Mouse (Mus musculus): ENCODE results near the gene Denr. TPM values are rescaled to one million over a fixed set of nuclear protein-coding genes. Genes with fewer than 3 reads are reported as not detected.
A peak's percentile ranks its signal among the peaks of the same experiment; 100 is the strongest.

The Denr gene
- polyA plus RNA-seq, 1 experiment = 9.7 TPM

GRCm38 (mm10) chr5:123930508-123930989, 23.6 kb downstream of the Denr start, which contains the start of gene Ccdc62:
Gene Ccdc62 (plus strand): TSS chr5:123930679.
- TF ChIP-seq CTCF (IDR thresholded peaks at IDR 0.05; ENCODE audit: borderline replicate concordance, control insufficient read depth, extremely low read depth, insufficient read depth, low read length, poor library complexity) (peak; percentile 57; the same call in 1 of the 2 replicates), POLR2A (IDR thresholded peaks at IDR 0.05; ENCODE audit: control insufficient read depth, extremely low read depth, insufficient read depth, low read length, poor library complexity) (peak; percentile 98)
- H3K4me3 ChIP-seq (ENCODE audit: control insufficient read depth, insufficient read depth, low read length) = peak within 1 kb of the TSS; percentile 67
- peaks cover 5% of the 10 kb centered on the region; the same call in 1 of the 2 replicates for H3K4me1 ChIP-seq (replicated peaks; ENCODE audit: control insufficient read depth, insufficient read depth, low read length)
- under 1% methylated on average over 56 of the region's 56 CpGs for whole genome bisulfite sequencing
- no peak within 1 kb of the TSS; the same call in 1 of the 2 replicates for H3K27ac ChIP-seq (ENCODE audit: control insufficient read depth, insufficient read depth, low read length)
- peaks cover 13% of the 10 kb centered on the region for H3K36me3 ChIP-seq (ENCODE audit: control insufficient read depth, insufficient read depth, low read length)
- no peaks in the 10 kb centered on the region for H3K27me3 ChIP-seq (ENCODE audit: control insufficient read depth, insufficient read depth, low read length)
- DNase-seq = peak; percentile 90

DNA sequence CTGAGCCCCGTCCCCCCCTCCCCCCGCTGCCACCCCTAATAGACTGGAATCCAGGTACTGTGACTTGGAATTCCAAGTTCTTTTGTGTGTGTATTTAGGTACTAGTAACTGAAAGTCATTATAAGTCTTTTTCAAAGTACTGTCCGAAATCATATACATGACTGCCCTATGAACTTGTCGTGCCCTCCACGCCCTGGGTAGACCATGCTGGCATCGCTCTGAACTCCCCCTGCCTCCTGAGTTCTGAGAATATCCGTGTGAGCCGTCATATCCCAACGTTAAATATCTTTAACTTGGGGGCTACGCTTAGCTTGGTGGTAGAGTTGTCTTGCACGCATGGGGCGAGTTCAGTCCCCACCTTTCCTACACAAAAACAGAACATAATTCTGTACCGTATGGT, 24.2 kb downstream of the Denr start:
- DNase-seq = no peak
- Histone ChIP-seq H3K27ac (ENCODE audit: control insufficient read depth, insufficient read depth, low read length) (no peak overlapping the region), H3K27me3 (ENCODE audit: control insufficient read depth, insufficient read depth, low read length) (no peaks in the 10 kb centered on the region), H3K36me3 (ENCODE audit: control insufficient read depth, insufficient read depth, low read length) (peaks cover 13% of the 10 kb centered on the region), H3K4me1 (replicated peaks; ENCODE audit: control insufficient read depth, insufficient read depth, low read length) (peaks cover 5% of the 10 kb centered on the region; the same call in 1 of the 2 replicates), H3K4me3 (ENCODE audit: control insufficient read depth, insufficient read depth, low read length) (peak overlapping the region; percentile 67; the same call in 1 of the 2 replicates)
- 41% methylated on average over 13 of the region's 13 CpGs for WGBS
- no peak for TF ChIP-seq POLR2A (IDR thresholded peaks at IDR 0.05; ENCODE audit: control insufficient read depth, extremely low read depth, insufficient read depth, low read length, poor library complexity)
- TF ChIP-seq CTCF (IDR thresholded peaks at IDR 0.05; ENCODE audit: borderline replicate concordance, control insufficient read depth, extremely low read depth, insufficient read depth, low read length, poor library complexity) = no peak

DNA sequence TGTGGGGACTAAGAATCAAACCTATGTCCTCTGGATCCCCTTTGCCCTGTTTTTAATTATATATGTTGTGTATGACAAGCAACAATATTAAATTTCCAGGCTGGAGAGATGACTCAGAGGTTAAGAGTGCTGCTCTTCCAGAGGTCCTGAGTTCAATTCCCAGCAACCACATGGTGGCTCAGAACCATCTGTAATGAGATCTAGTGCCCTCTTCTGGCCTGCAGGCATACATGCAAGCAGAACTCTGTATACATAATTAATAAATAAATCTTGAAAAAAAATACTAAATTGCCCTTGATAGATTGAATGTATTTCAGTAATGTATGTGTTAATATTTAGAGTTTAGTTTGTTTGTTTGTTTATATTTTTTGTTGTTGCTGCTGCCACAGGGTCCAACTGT, 26.0 kb downstream of the Denr start:
- peaks cover 5% of the 10 kb centered on the region; the same call in 1 of the 2 replicates for H3K4me1 ChIP-seq (replicated peaks; ENCODE audit: control insufficient read depth, insufficient read depth, low read length)

GRCm38 (mm10) chr5:123933556-123933955, 26.6 kb downstream of the Denr start:
- Histone ChIP-seq H3K27me3 (ENCODE audit: control insufficient read depth, insufficient read depth, low read length) (no peaks in the 10 kb centered on the region), H3K4me1 (replicated peaks; ENCODE audit: control insufficient read depth, insufficient read depth, low read length) (peaks cover 5% of the 10 kb centered on the region; the same call in 1 of the 2 replicates), H3K4me3 (ENCODE audit: control insufficient read depth, insufficient read depth, low read length) (no peak overlapping the region), H3K36me3 (ENCODE audit: control insufficient read depth, insufficient read depth, low read length) (no peaks in the 10 kb centered on the region), H3K27ac (ENCODE audit: control insufficient read depth, insufficient read depth, low read length) (no peak overlapping the region)
- WGBS = 93% methylated on average over 12 of the region's 12 CpGs
- no peak for TF ChIP-seq CTCF (IDR thresholded peaks at IDR 0.05; ENCODE audit: borderline replicate concordance, control insufficient read depth, extremely low read depth, insufficient read depth, low read length, poor library complexity)
- no peak for TF ChIP-seq POLR2A (IDR thresholded peaks at IDR 0.05; ENCODE audit: control insufficient read depth, extremely low read depth, insufficient read depth, low read length, poor library complexity)
- DNase-seq = no peak

More for the DNA sequence above, 26.0 kb downstream of the Denr start:
- Histone ChIP-seq H3K4me3 (ENCODE audit: control insufficient read depth, insufficient read depth, low read length) (no peak overlapping the region), H3K27ac (ENCODE audit: control insufficient read depth, insufficient read depth, low read length) (no peak overlapping the region), H3K27me3 (ENCODE audit: control insufficient read depth, insufficient read depth, low read length) (no peaks in the 10 kb centered on the region), H3K36me3 (ENCODE audit: control insufficient read depth, insufficient read depth, low read length) (peaks cover 2% of the 10 kb centered on the region)
- no peak for DNase-seq
- TF ChIP-seq POLR2A (IDR thresholded peaks at IDR 0.05; ENCODE audit: control insufficient read depth, extremely low read depth, insufficient read depth, low read length, poor library complexity) (no peak), CTCF (IDR thresholded peaks at IDR 0.05; ENCODE audit: borderline replicate concordance, control insufficient read depth, extremely low read depth, insufficient read depth, low read length, poor library complexity) (no peak)

- Histone ChIP-seq H3K27me3 (ENCODE audit: control insufficient read depth, insufficient read depth, low read length) (no peaks in the 10 kb centered on the region), H3K27ac (ENCODE audit: control insufficient read depth, insufficient read depth, low read length) (no peak overlapping the region), H3K4me1 (replicated peaks; ENCODE audit: control insufficient read depth, insufficient read depth, low read length) (peaks cover 5% of the 10 kb centered on the region; the same call in 1 of the 2 replicates), H3K36me3 (ENCODE audit: control insufficient read depth, insufficient read depth, low read length) (no peaks in the 10 kb centered on the region), H3K4me3 (ENCODE audit: control insufficient read depth, insufficient read depth, low read length) (no peak overlapping the region)
- 76% methylated on average over 18 of the region's 18 CpGs for WGBS
- peak; percentile 22 for DNase-seq
- TF ChIP-seq CTCF (IDR thresholded peaks at IDR 0.05; ENCODE audit: borderline replicate concordance, control insufficient read depth, extremely low read depth, insufficient read depth, low read length, poor library complexity) (no peak), POLR2A (IDR thresholded peaks at IDR 0.05; ENCODE audit: control insufficient read depth, extremely low read depth, insufficient read depth, low read length, poor library complexity) (no peak)
Observed at GRCm38 (mm10) chr5:123933957-123934591, 27.1 kb downstream of the Denr start.

GRCm38 (mm10) chr5:123935931-123936330, 29.0 kb downstream of the Denr start:
- H3K27ac ChIP-seq (ENCODE audit: control insufficient read depth, insufficient read depth, low read length) = no peak overlapping the region
- 96% methylated on average over 5 of the region's 5 CpGs for WGBS
- H3K36me3 ChIP-seq (ENCODE audit: control insufficient read depth, insufficient read depth, low read length) = no peaks in the 10 kb centered on the region
- DNase-seq = no peak
- peaks cover 5% of the 10 kb centered on the region; the same call in 1 of the 2 replicates for H3K4me1 ChIP-seq (replicated peaks; ENCODE audit: control insufficient read depth, insufficient read depth, low read length)
- H3K27me3 ChIP-seq (ENCODE audit: control insufficient read depth, insufficient read depth, low read length) = no peaks in the 10 kb centered on the region
- TF ChIP-seq POLR2A (IDR thresholded peaks at IDR 0.05; ENCODE audit: control insufficient read depth, extremely low read depth, insufficient read depth, low read length, poor library complexity) (no peak), CTCF (IDR thresholded peaks at IDR 0.05; ENCODE audit: borderline replicate concordance, control insufficient read depth, extremely low read depth, insufficient read depth, low read length, poor library complexity) (no peak)
- H3K4me3 ChIP-seq (ENCODE audit: control insufficient read depth, insufficient read depth, low read length) = no peak overlapping the region

Data from thymus, adult 2 months (tissue).